Mouse (Mus musculus): ENCODE data around the gene Pole4. TPM values are rescaled to one million over a fixed set of nuclear protein-coding genes. Genes with fewer than 3 reads are reported as not detected.

Pole4 gene
- polyA plus RNA-seq (2012; ENCODE audit: low replicate concordance): 49.2 and 92.0 TPM in 2 replicates

GRCm38 (mm10) chr6:82705221-82705620 is at the start of gene Pole4:
Gene Pole4 (minus strand): TSS chr6:82705365.

Other genes starting within 250 kb of the Pole4 start
- 2.8 and 2.9 TPM in 2 replicates for gene Hk2, start 69.1 kb upstream of the Pole4 start, polyA plus RNA-seq (2012; ENCODE audit: low replicate concordance)
- gene Sema4f, start 234.4 kb upstream of the Pole4 start, polyA plus RNA-seq (2012; ENCODE audit: low replicate concordance): 5.5 and 9.5 TPM in 2 replicates
- 2.0 and 5.3 TPM in 2 replicates for gene M1ap, start 241.5 kb upstream of the Pole4 start, polyA plus RNA-seq (2012; ENCODE audit: low replicate concordance)